Mouse (Mus musculus) urinary bladder, adult 18-20 months (tissue): ENCODE results near the gene Gga2.

Source experiments
- DNase-seq, 2 experiments: peaks; one replicate each; pipeline ENCODE4 v3.0.0; 2022; ENCODE audit warnings: low spot score in 2 of 2, mixed read lengths in 2 of 2

Gga2 gene

DNA sequence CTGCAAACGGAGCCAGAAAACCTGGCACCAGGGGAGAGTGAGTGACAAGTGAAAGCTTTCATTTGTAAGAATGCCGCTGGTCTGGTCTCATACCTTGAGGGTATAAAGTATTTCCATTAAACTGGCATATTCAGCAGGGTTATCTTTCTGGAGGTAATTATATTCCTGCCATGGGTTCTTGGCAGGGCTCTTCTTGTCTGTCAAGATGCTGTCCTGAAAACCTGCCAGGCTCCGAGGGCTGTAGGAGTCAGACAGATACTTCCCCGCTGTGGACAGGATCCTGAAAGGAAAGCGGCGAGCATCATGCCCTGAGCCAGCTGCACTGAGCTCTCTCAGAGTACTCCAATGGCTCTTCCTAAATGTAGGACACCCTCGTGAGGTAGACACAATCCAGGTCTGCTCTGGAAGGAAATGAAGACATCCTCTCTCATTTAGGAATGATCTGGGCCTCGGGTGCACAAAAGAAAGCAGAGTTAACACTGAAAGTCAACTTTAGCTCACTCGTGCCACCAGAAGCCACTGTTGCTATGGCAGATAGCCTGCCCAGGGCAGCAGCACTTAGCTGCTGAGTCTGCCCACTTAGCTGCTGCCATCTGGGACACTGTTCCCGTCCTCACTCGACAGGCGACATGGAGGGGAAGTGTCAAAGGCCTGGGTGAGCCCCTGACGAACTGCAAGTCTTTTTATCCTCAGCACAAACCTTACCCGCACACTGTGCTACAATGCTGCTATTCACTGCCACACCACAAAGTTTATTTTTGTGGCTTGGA, 84.0 kb downstream of the Gga2 start:
- DNase-seq: no peak
